Mouse (Mus musculus) gastrocnemius, postnatal 4 days (tissue): ENCODE measurements around the gene Hoxb7. TPM values are rescaled to one million over a fixed set of nuclear protein-coding genes. Genes with fewer than 3 reads are reported as not detected.

Experiments
- DNase-seq, 2 experiments: peaks; one replicate each; pipeline ENCODE4 v3.0.0; 2021 to 2022; ENCODE audit warnings: low spot score in 2 of 2, mixed read lengths in 2 of 2
- long read RNA-seq, 2 experiments: library from polyadenylated mRNA; stranded (forward); transcript quantifications; one replicate each; pipeline ENCODE4 v2.0.0; 2021
- total RNA-seq, 2 experiments: library from RNA; stranded (reverse); gene quantifications; 2 replicates each; pipeline ENCODE4 v1.2.3; 2021

Gene Hoxb7
- 1 to 10 TPM; 1.8 to 2.1 TPM for total RNA-seq
- long read RNA-seq, experiment 1, partial matches to known transcripts = 0 of 2 reads
- long read RNA-seq, experiment 1, other reads (novel, unspliced or antisense) = 0 of 2 reads
- long read RNA-seq, experiment 2 = 0 reads

DNA sequence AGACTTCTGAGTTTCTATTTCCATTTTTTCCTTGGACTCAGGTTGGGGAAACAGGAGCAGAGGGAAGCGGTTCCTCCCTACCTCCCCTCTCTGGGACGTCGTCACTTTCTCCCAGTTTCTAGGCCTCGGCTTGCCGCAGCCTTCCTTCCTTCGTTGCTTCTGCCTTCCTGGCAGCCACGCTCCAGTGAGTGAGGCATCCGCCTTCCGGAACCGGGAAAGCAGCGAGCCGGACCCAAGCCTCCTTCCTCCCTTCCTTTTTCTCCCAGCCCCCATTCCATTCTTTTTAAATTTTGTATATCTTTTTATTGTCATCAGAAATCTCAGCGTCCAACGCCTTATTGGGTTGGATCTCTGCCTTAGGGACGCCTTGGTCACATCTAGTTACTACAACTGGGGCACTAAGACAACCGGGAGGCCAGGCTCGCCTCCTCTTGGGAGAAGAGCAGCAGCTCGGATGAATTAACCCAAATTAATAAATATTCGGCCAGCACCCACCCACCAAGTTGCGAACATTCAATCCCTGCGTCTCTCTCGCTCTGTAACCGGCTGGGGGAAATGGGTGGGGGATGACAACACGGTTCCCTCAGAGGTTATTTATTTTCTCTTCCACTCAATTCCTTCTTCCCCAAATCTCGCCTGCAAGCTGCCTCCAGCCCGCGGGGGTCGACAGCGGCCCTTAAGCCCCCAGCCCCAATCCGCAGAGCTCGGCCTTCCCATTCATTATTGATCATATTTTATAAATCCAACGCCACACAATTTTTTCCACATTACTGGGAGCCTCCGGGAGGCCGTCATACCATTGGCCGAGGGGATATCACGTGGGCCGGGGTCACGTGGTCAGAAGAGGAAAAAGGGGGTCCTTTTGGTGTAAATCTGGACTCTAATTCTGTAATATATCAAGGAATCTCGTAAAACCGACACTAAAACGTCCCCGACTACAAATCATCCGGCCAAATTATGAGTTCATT, at the start of gene Hoxb7:
Gene Hoxb7, plus strand, starts transcription at position 853 of the 968 bp plus-strand sequence.
- DNase-seq = no peak

- peak in 1 of 2 experiments; percentile 47 for DNase-seq
Measured at GRCm38 (mm10) chr11:96240211-96240610, 46.2 kb upstream of the Hoxb7 start.

GRCm38 (mm10) chr11:96250901-96251300, 35.5 kb upstream of the Hoxb7 start:
- DNase-seq = no peak

DNA sequence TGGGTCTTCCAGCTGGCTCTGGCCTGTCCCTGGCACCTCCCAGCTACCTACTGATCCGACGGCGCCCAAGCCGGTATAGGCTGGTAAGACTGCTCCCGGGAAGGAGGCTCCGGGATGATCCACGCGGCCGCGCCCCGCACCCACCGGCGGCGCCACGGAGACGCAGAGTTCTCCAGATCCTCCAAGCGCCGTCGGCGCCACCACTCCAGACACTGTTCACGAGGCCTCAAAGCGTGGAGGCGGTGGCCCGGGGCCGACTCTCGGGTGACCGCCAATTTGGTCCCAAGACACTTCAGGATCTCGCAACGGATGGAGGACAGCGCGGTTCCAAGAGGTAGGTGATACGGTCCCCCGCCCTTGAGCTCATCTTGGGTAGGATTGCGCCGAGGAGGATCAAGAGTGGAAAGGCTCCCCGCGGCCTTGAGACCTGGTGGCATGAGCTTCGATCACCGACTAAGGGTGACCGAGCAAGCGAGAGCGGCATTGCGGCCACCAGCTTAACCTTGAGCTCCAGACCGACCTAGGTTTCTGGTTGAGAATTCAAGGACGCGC, 34.9 kb upstream of the Hoxb7 start:
- DNase-seq = no peak

DNA sequence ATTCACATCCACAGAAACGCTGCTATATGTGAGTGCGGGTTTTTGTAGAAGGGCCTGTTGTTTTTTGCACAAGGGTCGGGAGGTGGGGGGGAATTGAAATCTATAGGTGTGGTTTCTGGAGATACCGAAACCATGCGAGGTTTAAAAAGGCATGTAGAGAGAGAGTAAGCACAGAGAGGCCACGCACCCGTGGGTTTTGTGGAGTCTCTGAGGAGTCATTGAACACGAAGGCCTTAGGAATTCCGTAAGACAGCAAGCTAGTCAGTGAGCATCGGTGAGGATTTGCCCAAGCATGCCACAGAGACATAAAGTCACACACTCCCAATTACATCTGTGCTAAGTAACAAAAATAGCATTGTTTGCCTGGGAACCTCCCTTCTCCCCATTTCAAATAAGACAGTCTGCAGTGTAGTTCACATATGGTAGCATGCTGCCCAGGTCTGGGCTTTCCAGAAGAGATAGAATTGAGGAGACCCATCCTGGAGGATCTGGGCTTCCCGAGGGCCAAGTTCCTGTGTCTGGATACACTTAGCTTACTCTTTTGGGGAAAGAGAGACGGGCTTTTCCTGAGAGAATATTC, 33.8 kb upstream of the Hoxb7 start:
- DNase-seq = no peak

GRCm38 (mm10) chr11:96254221-96254620, 32.2 kb upstream of the Hoxb7 start:
- DNase-seq = no peak

- no peak for DNase-seq
Measured at GRCm38 (mm10) chr11:96255111-96255995, 31.1 kb upstream of the Hoxb7 start.

DNA sequence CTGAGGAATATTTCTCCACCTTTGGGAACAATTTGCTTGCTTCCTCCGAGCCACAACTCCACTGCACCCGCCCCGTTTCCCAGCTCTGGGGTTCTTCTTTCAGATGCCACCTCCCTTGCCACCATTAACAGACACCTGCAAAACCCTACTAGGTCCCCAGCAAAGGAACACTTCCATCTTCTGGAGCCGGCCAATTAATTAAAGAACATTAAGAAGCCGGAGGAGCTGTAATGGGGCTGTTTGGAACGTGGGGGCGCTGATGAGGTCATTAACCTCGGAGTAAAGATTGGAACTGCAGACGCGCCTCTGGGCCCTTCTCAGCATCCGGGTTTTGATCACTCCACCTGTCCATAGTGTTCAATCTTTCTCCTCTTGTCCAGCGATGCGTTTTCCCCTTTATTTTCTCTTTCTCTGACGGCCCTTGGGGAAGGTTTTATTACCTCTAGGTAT, 30.4 kb upstream of the Hoxb7 start:
- DNase-seq = no peak

DNA sequence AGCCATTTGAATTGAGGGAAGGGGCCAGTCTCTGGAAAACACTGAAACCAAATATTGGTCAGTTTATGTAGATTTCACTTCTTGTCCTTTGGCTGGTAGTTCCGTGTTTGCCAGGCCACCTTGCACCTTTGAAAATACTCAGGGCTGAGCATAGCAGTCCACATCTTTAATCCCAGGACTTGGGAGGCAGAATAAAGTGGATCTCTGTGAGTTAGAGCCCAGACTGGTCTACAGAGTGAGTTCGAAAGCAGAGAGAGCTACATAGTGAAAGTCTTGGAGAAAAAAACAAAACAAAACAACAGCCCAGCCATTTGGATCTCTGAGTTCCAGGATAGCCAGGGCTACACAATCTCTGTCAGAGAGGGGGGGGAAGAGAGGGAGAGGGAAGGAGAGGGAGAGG, 29.3 kb upstream of the Hoxb7 start:
- DNase-seq = no peak

DNA sequence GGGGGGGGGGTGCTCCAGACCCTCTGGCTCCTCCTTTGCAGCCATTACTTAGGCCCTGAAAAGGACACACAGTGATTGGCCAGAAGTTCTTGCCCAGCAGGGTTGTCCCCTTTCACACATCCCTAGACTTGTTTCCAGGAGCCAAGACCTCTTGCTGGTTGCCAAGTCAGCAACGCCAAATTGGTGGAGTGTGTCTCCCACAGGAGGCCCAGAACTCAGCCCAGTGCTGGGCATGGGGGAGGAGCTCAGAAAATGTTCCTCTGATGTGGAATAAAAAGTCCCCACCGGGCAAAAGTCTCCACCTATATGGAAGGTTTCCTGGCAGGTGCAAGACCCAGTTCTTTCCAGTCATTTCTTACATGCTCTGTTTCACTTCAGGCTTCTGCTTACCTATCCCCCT, 27.4 kb upstream of the Hoxb7 start:
- no peak for DNase-seq

- no peak for DNase-seq
Measured at GRCm38 (mm10) chr11:96259511-96259910, 26.9 kb upstream of the Hoxb7 start.

DNA sequence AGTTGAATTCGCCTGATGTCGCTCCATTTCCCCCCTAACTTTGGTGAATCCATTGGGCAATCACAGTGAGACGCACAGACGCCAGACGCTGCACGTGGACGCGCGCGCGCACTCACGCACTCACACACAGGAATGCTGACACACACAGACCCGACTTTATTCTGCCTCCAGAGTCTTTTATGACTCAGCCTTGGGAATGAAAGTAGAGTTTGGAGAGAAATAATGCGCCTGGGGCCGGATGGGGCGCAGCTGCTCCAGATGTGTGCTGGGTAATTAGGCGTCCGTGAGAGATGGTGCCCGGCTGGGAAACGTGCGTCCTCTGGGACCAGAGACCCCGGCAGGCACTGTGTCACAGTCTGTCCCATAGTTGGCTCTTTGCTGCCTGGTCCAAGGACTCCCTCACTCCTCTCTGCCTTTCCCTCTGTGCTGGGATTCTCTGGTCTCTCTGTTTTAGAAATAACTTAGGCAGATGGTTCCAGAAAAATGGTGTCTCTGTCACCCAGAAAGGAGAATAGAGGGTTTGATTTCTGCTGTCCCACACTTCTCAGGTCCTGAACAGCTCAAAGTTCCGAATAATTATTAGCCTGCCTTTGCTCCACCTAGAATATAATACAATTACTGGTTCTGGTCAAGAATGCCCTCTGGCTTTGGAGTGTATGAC, 26.0 kb upstream of the Hoxb7 start:
- DNase-seq = no peak

- peak in 1 of 2 experiments; percentile 72 for DNase-seq
Measured at GRCm38 (mm10) chr11:96261323-96261890, 25.0 kb upstream of the Hoxb7 start.

- DNase-seq = no peak
Measured at GRCm38 (mm10) chr11:96262262-96262830, 24.1 kb upstream of the Hoxb7 start.

GRCm38 (mm10) chr11:96263636-96264389, 22.6 kb upstream of the Hoxb7 start:
- no peak for DNase-seq

DNA sequence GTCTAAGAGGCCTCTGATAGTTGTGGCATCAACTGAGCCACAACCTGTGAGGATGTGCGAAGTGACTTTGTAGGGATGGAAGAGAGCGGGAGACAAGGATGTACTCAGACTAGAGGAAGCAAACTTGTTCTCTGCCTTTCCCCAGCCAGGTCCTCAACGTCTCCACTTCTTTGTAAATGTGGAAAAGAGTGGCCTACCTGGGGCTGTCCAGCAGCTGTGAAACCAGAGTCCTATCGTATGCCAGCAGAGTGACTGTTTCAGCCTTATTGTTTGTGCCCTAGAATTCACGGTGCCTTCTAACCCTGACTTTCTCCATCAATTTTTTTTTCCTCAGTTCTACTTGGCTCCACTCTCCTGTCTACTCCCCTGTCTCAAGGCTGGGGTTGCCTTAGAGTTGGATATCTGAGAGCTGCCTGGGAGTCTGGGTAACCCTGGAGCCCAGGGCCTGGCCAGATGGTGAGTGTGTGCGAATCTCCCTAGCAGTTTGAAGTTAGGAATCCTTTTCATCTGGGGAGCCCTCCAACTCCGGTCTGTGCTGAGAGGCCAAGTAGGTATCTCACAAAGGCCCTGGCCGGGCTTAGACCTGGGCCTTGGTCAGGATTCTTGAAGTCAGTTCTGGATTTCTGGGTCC, 21.9 kb upstream of the Hoxb7 start:
- DNase-seq = no peak

DNA sequence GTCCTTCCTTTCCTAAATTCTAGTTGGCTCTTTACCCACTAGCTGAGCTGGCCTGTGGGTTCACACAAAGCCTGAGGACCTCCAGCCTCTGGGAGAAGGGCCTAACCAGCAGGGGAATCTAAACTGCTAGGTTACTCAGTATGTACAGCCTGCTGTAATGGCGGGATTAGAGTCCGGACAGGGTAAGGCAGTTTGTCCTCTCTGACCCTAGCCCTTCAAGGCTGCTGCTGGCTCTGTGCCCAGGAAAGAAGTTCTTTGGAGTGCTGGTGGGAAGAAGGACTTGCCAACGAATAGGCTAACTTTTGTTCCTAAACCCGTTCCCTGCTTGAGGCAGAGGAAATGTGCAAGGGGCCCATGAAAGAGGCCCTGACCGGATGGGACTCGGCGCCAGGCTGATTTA, 20.5 kb upstream of the Hoxb7 start:
- DNase-seq = no peak
